In genomic region chr19:42268337-42268736, GRCm38 (mm10) we compare ENCODE assay signal across 8 mouse cellular contexts. TPM values are rescaled to one million over a fixed set of nuclear protein-coding genes. Genes with fewer than 3 reads are reported as not detected.
A peak's percentile ranks its signal among the peaks of the same experiment; 100 is the strongest.
DNase-seq lines count a peak whose midpoint lies in the region; ATAC-seq and TF ChIP-seq lines count a peak whose summit lies in the region.

No protein-coding gene starts in this region.

- ATAC-seq in lung, embryonic 16.5 days (ENCODE audit: low read depth): no peak
- no peak for ATAC-seq in limb, embryonic 12.5 days (ENCODE audit: insufficient number of reproducible peaks, insufficient read depth, low FRiP score, low TSS enrichment, low read depth)
- no peak for ATAC-seq in erythroblast, adult 5-6 weeks (replicated peaks; ENCODE audit: low FRiP score, poor library complexity, severe bottlenecking)

- no peak for TF ChIP-seq CTCF in lung, adult 2 months (IDR thresholded peaks at IDR 0.05; ENCODE audit: insufficient read depth, low read length)
- no peak for TF ChIP-seq CTCF in small intestine, adult 2 months (IDR thresholded peaks at IDR 0.05; ENCODE audit: extremely low read depth, insufficient read length, insufficient replicate concordance, low read depth, low read length)

- no peak overlapping the region for H3K27ac ChIP-seq in lung, embryonic 16.5 days (ENCODE audit: low read length)
- 0 out of 2 replicates have a peak overlapping the region, but pooled peaks have one; percentile 35 for H3K27ac ChIP-seq in hindbrain, embryonic 10.5 days
- H3K27ac ChIP-seq in limb, embryonic 12.5 days: no peak overlapping the region
- no peak overlapping the region for H3K27ac ChIP-seq in small intestine, adult 2 months (ENCODE audit: insufficient read depth, low read depth, low read length)

- no peak overlapping the region for H3K4me3 ChIP-seq in lung, embryonic 16.5 days (ENCODE audit: low read length)
- H3K4me3 ChIP-seq in lung, adult 2 months (replicated peaks; ENCODE audit: extremely low read depth, low read depth, low read length): no peak overlapping the region
- peak overlapping the region; percentile 43 for H3K4me3 ChIP-seq in hindbrain, embryonic 10.5 days
- H3K4me3 ChIP-seq in limb, embryonic 12.5 days (replicated peaks): peak overlapping the region; percentile 13; the same call in 1 of the 2 replicates
- peak overlapping the region; percentile 46 for H3K4me3 ChIP-seq in small intestine, adult 2 months (ENCODE audit: low read depth, low read length)

- no peak overlapping the region for H3K9ac ChIP-seq in lung, embryonic 16.5 days (ENCODE audit: low read length)
- H3K9ac ChIP-seq in limb, embryonic 12.5 days (replicated peaks): no peak overlapping the region

- H3K36me3 ChIP-seq in lung, embryonic 16.5 days (ENCODE audit: control insufficient read depth, insufficient read depth, low read length): no peaks in the 10 kb centered on the region
- H3K36me3 ChIP-seq in hindbrain, embryonic 10.5 days: no peaks in the 10 kb centered on the region
- no peaks in the 10 kb centered on the region for H3K36me3 ChIP-seq in limb, embryonic 12.5 days
- H3K36me3 ChIP-seq in small intestine, adult 2 months (ENCODE audit: control insufficient read depth, insufficient read depth, low read length): no peaks in the 10 kb centered on the region

- H3K27me3 ChIP-seq in lung, embryonic 16.5 days (ENCODE audit: control insufficient read depth, insufficient read depth, low read depth, low read length): peaks cover 2% of the 10 kb centered on the region; the same call in 1 of the 2 replicates
- H3K27me3 ChIP-seq in hindbrain, embryonic 10.5 days (ENCODE audit: insufficient read depth, poor library complexity, severe bottlenecking): peaks cover 36% of the 10 kb centered on the region
- peaks cover 36% of the 10 kb centered on the region for H3K27me3 ChIP-seq in limb, embryonic 12.5 days
- no peaks in the 10 kb centered on the region for H3K27me3 ChIP-seq in small intestine, adult 2 months (ENCODE audit: control insufficient read depth, insufficient read depth, low read length)

- no peaks in the 10 kb centered on the region for H3K4me1 ChIP-seq in lung, embryonic 16.5 days (replicated peaks; ENCODE audit: control insufficient read depth, insufficient read depth, low read length)
- no peaks in the 10 kb centered on the region for H3K4me1 ChIP-seq in lung, adult 2 months (ENCODE audit: control insufficient read depth, insufficient read depth, low read length)
- H3K4me1 ChIP-seq in hindbrain, embryonic 10.5 days (replicated peaks): peaks cover 11% of the 10 kb centered on the region
- peaks cover 3% of the 10 kb centered on the region for H3K4me1 ChIP-seq in limb, embryonic 12.5 days (replicated peaks)
- H3K4me1 ChIP-seq in small intestine, adult 2 months (ENCODE audit: control insufficient read depth, insufficient read depth, insufficient read length, low read length): peaks cover 2% of the 10 kb centered on the region; the same call in 1 of the 2 replicates

- WGBS in lung, embryonic 16.5 days: 2% methylated on average over 19 of the region's 19 CpGs
- 4% methylated on average over 19 of the region's 19 CpGs for WGBS in lung, adult 2 months
- 1% methylated on average over 19 of the region's 19 CpGs for WGBS in hindbrain, embryonic 10.5 days
- 2% methylated on average over 19 of the region's 19 CpGs for WGBS in limb, embryonic 12.5 days
- 5% methylated on average over 19 of the region's 19 CpGs for WGBS in small intestine, adult 2 months

- DNase-seq in lung, adult 2 months: no peak
- DNase-seq in embryo, embryonic 10.5 days (ENCODE audit: low spot score): peak; percentile 50
- peak; percentile 59 for DNase-seq in hindbrain, embryonic 10.5 days (ENCODE audit: low spot score)
- no peak for DNase-seq in gastrocnemius, postnatal 25 days

- no peaks in the 10 kb centered on the region for H3K9me3 ChIP-seq in lung, embryonic 16.5 days (ENCODE audit: control insufficient read depth, low read length)
- no peaks in the 10 kb centered on the region for H3K9me3 ChIP-seq in hindbrain, embryonic 10.5 days
- H3K9me3 ChIP-seq in limb, embryonic 12.5 days: no peaks in the 10 kb centered on the region

- no peak for TF ChIP-seq POLR2A in lung, adult 2 months (IDR thresholded peaks at IDR 0.05; ENCODE audit: borderline replicate concordance, extremely low read depth, low read depth, low read length)
- TF ChIP-seq POLR2A in small intestine, adult 2 months (IDR thresholded peaks at IDR 0.05; ENCODE audit: low read depth, low read length): no peak

- 0 out of 2 replicates have a peak overlapping the region, but pooled peaks have one; percentile 7 for H3K4me2 ChIP-seq in lung, embryonic 16.5 days (ENCODE audit: low read depth, low read length)
- H3K4me2 ChIP-seq in limb, embryonic 12.5 days: peak overlapping the region; percentile 50

RNA-seq across cellular contexts. Expression of gene Golga7b, which starts 21.0 kb away (rescaled TPM):
- polyA plus RNA-seq in lung, embryonic 16.5 days (2015; fragmentation: Nextera tagmentation; extraction: Ambion mirVana): 0.11 and 0.40 TPM in 2 replicates
- polyA plus RNA-seq in lung, adult 2 months (2012; rRNA removed): 0.08 and 0.30 TPM in 2 replicates
- 1.7 and 4.2 TPM in 2 replicates for polyA plus RNA-seq in hindbrain, embryonic 10.5 days (2016; fragmentation: Nextera tagmentation; extraction: Ambion mirVana)
- 0.08 TPM in 1 of 2 replicates, not detected in the other for polyA plus RNA-seq in limb, embryonic 12.5 days (2016; fragmentation: Nextera tagmentation; extraction: Ambion mirVana)
- 0.34 and 0.63 TPM in 2 replicates for polyA plus RNA-seq in small intestine, adult 2 months (2012; rRNA removed)
- total RNA-seq in gastrocnemius, postnatal 25 days (2021): 1 to 10 TPM; 1.7 to 2.3 TPM
- total RNA-seq in erythroblast, adult 5-6 weeks (2015; ENCODE audit: low replicate concordance): not detected in 2 replicates
- total RNA-seq in erythroblast, adult 5-6 weeks (2017; ENCODE audit: low replicate concordance): not detected in 2 replicates

Comparison
In these comparisons a context has a peak if more than half of its experiments do, and no peak if none do; other contexts are left out.
1. H3K4me3 ChIP-seq: peak in hindbrain, embryonic 10.5 days (single experiment), limb, embryonic 12.5 days (single experiment) and small intestine, adult 2 months (single experiment); none in lung, embryonic 16.5 days (single experiment) and lung, adult 2 months (single experiment).
2. DNase-seq: peak in embryo, embryonic 10.5 days (single experiment) and hindbrain, embryonic 10.5 days (single experiment); none in lung, adult 2 months (single experiment) and gastrocnemius, postnatal 25 days (single experiment).